ENCODE assay signal across 27 mouse cellular contexts in genomic region chr4:130713430-130713829, GRCm38 (mm10). TPM values are rescaled to one million over a fixed set of nuclear protein-coding genes. Genes with fewer than 3 reads are reported as not detected.
DNase-seq lines count a peak whose midpoint lies in the region; ATAC-seq and TF ChIP-seq lines count a peak whose summit lies in the region.
"Had no signal": no experiment of that assay in that cellular context is flagged by ENCODE, and none has a peak within 500 bp of the region (broad histone marks: within the 10 kb centered on the region; RNA-seq: fewer than 3 reads in every experiment).

No protein-coding gene starts in this region.

- H3K9ac ChIP-seq in heart, embryonic 11.5 days (ENCODE audit: low read depth, low read length) = no peak overlapping the region
- no peak overlapping the region for H3K9ac ChIP-seq in heart, adult 2 months (ENCODE audit: low read depth, low read length)
- H3K9ac ChIP-seq in liver, embryonic 15.5 days = peak overlapping the region; percentile 50; the same call in 1 of the 2 replicates
- H3K9ac ChIP-seq: embryonic facial prominence, embryonic 13.5 days; forebrain, embryonic 13.5 days; hindbrain, embryonic 14.5 days; kidney, embryonic 15.5 days; limb, embryonic 13.5 days; neural tube, embryonic 15.5 days; stomach, embryonic 15.5 days had no signal

- no peak for TF ChIP-seq CTCF in heart, adult 2 months (IDR thresholded peaks at IDR 0.05)

- no peaks in the 10 kb centered on the region for H3K9me3 ChIP-seq in heart, embryonic 11.5 days (replicated peaks; ENCODE audit: control insufficient read depth, low read length)
- H3K9me3 ChIP-seq in liver, embryonic 15.5 days (replicated peaks) = no peaks in the 10 kb centered on the region
- H3K9me3 ChIP-seq: embryonic facial prominence, embryonic 13.5 days; forebrain, embryonic 13.5 days; kidney, embryonic 15.5 days; limb, embryonic 13.5 days; neural tube, embryonic 15.5 days; stomach, embryonic 15.5 days had no signal

- no peaks in the 10 kb centered on the region for H3K27me3 ChIP-seq in heart, embryonic 11.5 days (ENCODE audit: control insufficient read depth, insufficient read depth, low read length)
- no peaks in the 10 kb centered on the region for H3K27me3 ChIP-seq in heart, adult 2 months (ENCODE audit: control insufficient read depth, insufficient read depth, low read length)
- no peaks in the 10 kb centered on the region for H3K27me3 ChIP-seq in liver, embryonic 15.5 days
- H3K27me3 ChIP-seq: embryonic facial prominence, embryonic 13.5 days; forebrain, embryonic 13.5 days; kidney, embryonic 15.5 days; limb, embryonic 13.5 days; neural tube, embryonic 15.5 days; stomach, embryonic 15.5 days had no signal

- no peak overlapping the region for H3K4me2 ChIP-seq in heart, embryonic 11.5 days
- peak overlapping the region; percentile 69 for H3K4me2 ChIP-seq in liver, embryonic 15.5 days
- H3K4me2 ChIP-seq: embryonic facial prominence, embryonic 13.5 days; forebrain, embryonic 13.5 days; hindbrain, embryonic 14.5 days; kidney, embryonic 15.5 days; limb, embryonic 13.5 days; midbrain, embryonic 11.5 days; neural tube, embryonic 15.5 days; stomach, embryonic 15.5 days had no signal

- DNase-seq in heart, adult 2 months = no peak
- peak; percentile 6 to 10 for DNase-seq in B cell, adult 2 months
- no peak for DNase-seq in right cerebral cortex, postnatal 10 days (ENCODE audit: low spot score in 2 of 2)
- no peak for DNase-seq in neural tube, embryonic 10.5 days (ENCODE audit: extremely low spot score, low spot score)
- DNase-seq in lung, adult 18-20 months = no peak
- DNase-seq: adrenal gland, adult 2 months; cerebellum, adult 8-10 months; cerebellum, postnatal 36 days; embryo, embryonic 11 days; gastrocnemius, adult 2 months; heart, postnatal 36 days; kidney, postnatal 36 days; layer of hippocampus, postnatal 36 days; spleen, adult 18-20 months; thymus, postnatal 25 days had no signal

- intact Hi-C loops in heart, adult 2 months (cut with DNase I) = no loop called here

- TF ChIP-seq POLR2A in heart, adult 2 months (IDR thresholded peaks at IDR 0.05; ENCODE audit: insufficient read depth, low read depth, low read length) = no peak

- no peak for TF ChIP-seq EP300 in heart, adult 2 months (IDR thresholded peaks at IDR 0.05; ENCODE audit: insufficient read depth, low read depth, low read length)

- peaks cover 11% of the 10 kb centered on the region for H3K79me2 ChIP-seq in heart, adult 2 months (replicated peaks; ENCODE audit: control insufficient read depth, insufficient read depth, low read length)

- H3K4me1 ChIP-seq in heart, embryonic 11.5 days (ENCODE audit: control insufficient read depth, insufficient read depth, low read length) = peaks cover 57% of the 10 kb centered on the region
- H3K4me1 ChIP-seq in heart, adult 2 months (ENCODE audit: control insufficient read depth, insufficient read depth, low read length) = peaks cover 18% of the 10 kb centered on the region
- H3K4me1 ChIP-seq in liver, embryonic 15.5 days (replicated peaks) = peaks cover 92% of the 10 kb centered on the region

- no peak overlapping the region for H3K4me3 ChIP-seq in heart, embryonic 11.5 days (ENCODE audit: low read depth, low read length)
- H3K4me3 ChIP-seq in heart, adult 2 months = no peak overlapping the region
- H3K4me3 ChIP-seq in liver, embryonic 15.5 days (replicated peaks) = no peak overlapping the region
- H3K4me3 ChIP-seq: embryonic facial prominence, embryonic 13.5 days; forebrain, embryonic 13.5 days; gastrocnemius, adult 2 months; kidney, embryonic 15.5 days; limb, embryonic 13.5 days; neural tube, embryonic 15.5 days; stomach, embryonic 15.5 days had no signal

- ATAC-seq in heart, embryonic 11.5 days (replicated peaks; ENCODE audit: insufficient number of reproducible peaks, low FRiP score, low TSS enrichment) = no peak
- ATAC-seq in granulocyte monocyte progenitor cell, adult 5-6 weeks (replicated peaks; ENCODE audit: poor library complexity, severe bottlenecking) = peak; percentile 53
- no peak for ATAC-seq in liver, embryonic 15.5 days (ENCODE audit: insufficient read depth)
- ATAC-seq: CD4-positive, CD25-positive, alpha-beta regulatory T cell, adult 4 months; forebrain, embryonic 13.5 days had no signal

- 68% methylated on average over 5 of the region's 5 CpGs for WGBS in heart, embryonic 11.5 days (ENCODE audit: insufficient replicate concordance)
- 53% methylated on average over 5 of the region's 5 CpGs for whole genome bisulfite sequencing in heart, adult 2 months
- 34% methylated on average over 5 of the region's 5 CpGs for WGBS in liver, embryonic 15.5 days (ENCODE audit: insufficient replicate concordance)

- H3K36me3 ChIP-seq in heart, embryonic 11.5 days (ENCODE audit: control insufficient read depth, insufficient read depth, low read length) = no peaks in the 10 kb centered on the region
- peaks cover 38% of the 10 kb centered on the region for H3K36me3 ChIP-seq in heart, adult 2 months (ENCODE audit: control insufficient read depth, insufficient read depth, low read length)
- peaks cover 21% of the 10 kb centered on the region for H3K36me3 ChIP-seq in liver, embryonic 15.5 days (replicated peaks)
- H3K36me3 ChIP-seq: stomach, embryonic 15.5 days had no signal

- peak overlapping the region; percentile 85; the same call in 1 of the 2 replicates for H3K27ac ChIP-seq in heart, embryonic 11.5 days (ENCODE audit: low read depth, low read length)
- H3K27ac ChIP-seq in heart, adult 2 months = no peak overlapping the region
- peak overlapping the region; percentile 96 for H3K27ac ChIP-seq in liver, embryonic 15.5 days (replicated peaks)
- H3K27ac ChIP-seq: forebrain, embryonic 13.5 days; gastrocnemius, adult 2 months; hindbrain, embryonic 14.5 days; kidney, embryonic 15.5 days; limb, embryonic 13.5 days; neural tube, embryonic 15.5 days; stomach, embryonic 15.5 days had no signal

RNA-seq across cellular contexts. Expression of gene Pum1, which starts 50.3 kb away (rescaled TPM):
- polyA plus RNA-seq in heart, embryonic 11.5 days (2014; fragmentation: Nextera tagmentation; extraction: Ambion mirVana) = 64.8 and 68.3 TPM in 2 replicates
- 10 to 100 TPM; 57.1 to 59.7 TPM for total RNA-seq in heart, adult 2 months (2021)
- polyA plus RNA-seq in heart, adult 2 months (2012; rRNA removed) = 32.2 and 47.1 TPM in 2 replicates
- 46.9 and 56.5 TPM in 2 replicates for total RNA-seq in granulocyte monocyte progenitor cell, adult 5-6 weeks (2014; fragmentation: Nextera tagmentation)
- total RNA-seq in granulocyte monocyte progenitor cell, adult 5-6 weeks (2017) = 40.2 and 43.3 TPM in 2 replicates
- 31.7 and 35.7 TPM in 2 replicates for polyA plus RNA-seq in liver, embryonic 15.5 days (2015; fragmentation: Nextera tagmentation; extraction: Ambion mirVana)

Comparison
In these comparisons a context has a peak if more than half of its experiments do, and no peak if none do; other contexts are left out.
1. DNase-seq: peak in B cell, adult 2 months (2 of 2); none in heart, adult 2 months (0 of 2), right cerebral cortex, postnatal 10 days (0 of 2), neural tube, embryonic 10.5 days (single experiment) and lung, adult 18-20 months (0 of 2).